Mouse (Mus musculus) ovary, postnatal 10 days (tissue): ENCODE results near the gene Pcnt.

Experiments
- DNase-seq: peaks from one replicate; pipeline ENCODE4 v3.0.0; 2022; ENCODE audit warnings: low spot score

The Pcnt gene

GRCm38 (mm10) chr10:76316194-76316593 lies 126.4 kb downstream of the Pcnt start:
- DNase-seq = no peak

- no peak for DNase-seq
These were observed 135.8 kb downstream of the Pcnt start for GRCm38 (mm10) chr10:76306738-76307137.
